Mouse (Mus musculus) forebrain, postnatal 0 days (tissue): ENCODE data around the gene Pip5k1c. TPM values are rescaled to one million over a fixed set of nuclear protein-coding genes. Genes with fewer than 3 reads are reported as not detected.

ENCODE experiments used
- ATAC-seq: fragments of 200-750 bp; cut with Nextera tagmentation; 2 replicates; pipeline ENCODE4 v1.8.0; 2017; ENCODE audit warnings: mild to moderate bottlenecking, moderate library complexity
- DNase-seq: peaks from one replicate; pipeline ENCODE4 v3.0.0-alpha.2; 2015
- H3K27ac ChIP-seq: fragments of 300-500 bp; sonication (generic); 2 replicates; pipeline ENCODE4 v1.5.1; 2014; ENCODE audit warnings: low read depth, mild to moderate bottlenecking, antibody characterized with exemption, low read length, moderate library complexity, mixed read lengths
- H3K27me3 ChIP-seq: fragments of 300-500 bp; sonication (generic); 2 replicates; pipeline ENCODE4 v1.6.1; 2014; ENCODE audit warnings: mild to moderate bottlenecking, low read length, mixed read lengths; ENCODE audit not compliant: insufficient read depth
- H3K36me3 ChIP-seq: fragments of 300-500 bp; sonication (generic); 2 replicates; pipeline ENCODE4 v1.6.1; 2014; ENCODE audit warnings: mild to moderate bottlenecking, moderate library complexity; ENCODE audit not compliant: insufficient read depth
- H3K4me1 ChIP-seq: fragments of 300-500 bp; sonication (generic); 2 replicates; pipeline ENCODE4 v1.6.1; 2014; ENCODE audit warnings: antibody characterized with exemption; ENCODE audit not compliant: insufficient read depth
- H3K4me2 ChIP-seq: fragments of 300-500 bp; sonication (generic); 2 replicates; pipeline ENCODE4 v1.6.1; 2014; ENCODE audit warnings: low read depth, mild to moderate bottlenecking, moderate library complexity
- H3K4me3 ChIP-seq: fragments of 300-500 bp; sonication (generic); 2 replicates; pipeline ENCODE4 v1.5.1; 2014; ENCODE audit warnings: low read depth, low read length, mixed read lengths
- H3K9ac ChIP-seq: fragments of 300-500 bp; sonication (generic); 2 replicates; pipeline ENCODE4 v1.6.1; 2014; ENCODE audit warnings: mild to moderate bottlenecking
- H3K9me3 ChIP-seq: fragments of 300-500 bp; sonication (generic); 2 replicates; pipeline ENCODE4 v1.6.1; 2016; ENCODE audit warnings: low read length
- CTCF ChIP-seq: sonication (generic); IDR thresholded peaks from 2 replicates; pipeline ENCODE4 v1.5.1; 2016; ENCODE audit warnings: antibody characterized with exemption, control low read depth, low read depth
- WGBS: fragments of 180-500 bp; shearing (Covaris S2); extraction: QIAGEN DNeasy Blood & Tissue Kit; methylation state at CpG from one replicate; pipeline ENCODE4 v1.1.7; 2014; 5-methylcytosine and 5-hydroxymethylcytosine counted together
- polyA plus RNA-seq: library from polyadenylated mRNA; unstranded; fragments of >200 nt; fragmentation: Nextera tagmentation; extraction: Ambion mirVana; gene quantifications from 2 replicates; pipeline ENCODE4 v1.2.1, GENCODE M21; 2015
- total RNA-seq: library from RNA; depleted of rRNA; stranded (reverse); fragments of >200 nt; gene quantifications from 2 replicates; pipeline ENCODE4 v1.2.3, GENCODE M21; 2014

Gene Pip5k1c
- total and polyA plus RNA-seq, 2 experiments from 2014 or later: 130 to 229 TPM

DNA sequence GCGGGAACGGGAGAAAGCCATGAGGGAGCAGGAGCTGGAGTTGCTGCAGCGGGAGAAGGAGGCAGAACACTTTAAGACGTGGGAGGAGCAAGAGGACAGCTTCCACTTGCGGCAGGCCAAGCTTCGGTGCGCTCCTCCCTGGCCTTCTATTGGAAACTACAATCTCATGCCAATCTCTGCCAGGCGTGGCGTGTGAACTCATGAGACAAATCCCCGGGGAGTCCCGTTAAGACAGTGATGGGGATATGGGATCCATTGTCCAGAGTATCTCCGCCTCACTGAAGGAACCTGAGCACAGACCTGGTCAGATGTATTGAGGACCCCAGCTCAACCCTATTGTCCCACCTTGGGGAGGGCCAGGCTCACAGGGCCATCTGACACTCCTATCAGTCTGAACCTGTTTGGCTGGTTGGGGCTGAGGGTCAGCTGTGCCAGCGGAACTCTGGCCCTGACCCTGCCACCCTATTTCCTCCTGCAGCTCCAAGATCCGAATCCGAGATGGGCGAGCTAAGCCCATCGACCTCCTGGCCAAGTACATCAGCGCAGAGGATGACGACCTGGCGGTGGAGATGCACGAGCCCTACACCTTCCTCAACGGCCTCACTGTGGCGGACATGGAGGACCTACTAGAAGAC, 30.5 kb downstream of the Pip5k1c start:
- Histone ChIP-seq H3K4me2 (no peak overlapping the region), H3K4me1 (0 out of 2 replicates have a peak, but pooled peaks cover 5% of the 10 kb centered on the region), H3K27me3 (no peaks in the 10 kb centered on the region), H3K27ac (no peak overlapping the region), H3K4me3 (no peak overlapping the region), H3K9ac (no peak overlapping the region), H3K36me3 (peaks cover 61% of the 10 kb centered on the region), H3K9me3 (no peaks in the 10 kb centered on the region)
- no peak for ATAC-seq
- TF ChIP-seq CTCF: no peak
- DNase-seq: no peak
- 94% methylated on average over 23 of the region's 23 CpGs for WGBS

DNA sequence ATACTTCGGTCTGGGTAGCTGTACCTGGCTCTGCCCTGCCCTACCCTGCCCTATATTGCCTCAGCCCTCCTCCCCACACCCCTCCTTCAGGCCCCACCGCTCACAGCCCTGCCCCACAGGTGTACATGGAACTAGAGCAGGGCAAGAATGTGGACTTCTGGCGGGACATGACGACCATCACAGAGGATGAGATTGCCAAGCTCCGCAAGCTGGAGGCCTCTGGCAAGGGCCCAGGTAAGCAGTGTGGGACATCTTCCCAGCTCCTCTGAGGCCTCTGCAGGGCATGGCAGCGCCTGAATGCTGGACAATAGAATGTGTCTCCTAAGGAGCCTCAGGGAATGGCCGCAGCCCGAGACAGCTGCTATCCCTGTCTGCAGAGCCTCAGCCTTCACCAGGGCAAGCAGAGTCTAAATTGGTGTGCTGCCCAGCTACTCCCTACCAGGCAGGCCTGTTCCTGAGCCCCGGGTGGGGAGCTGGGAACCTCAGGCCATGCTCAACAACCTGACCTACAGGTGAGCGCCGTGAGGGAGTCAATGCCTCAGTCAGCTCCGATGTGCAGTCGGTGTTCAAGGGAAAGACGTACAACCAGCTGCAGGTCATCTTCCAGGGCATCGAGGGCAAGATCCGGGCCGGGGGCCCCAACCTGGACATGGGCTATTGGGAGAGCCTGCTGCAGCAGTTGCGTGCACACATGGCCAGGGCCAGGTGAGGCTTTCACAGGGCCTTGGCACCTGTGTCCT, 31.2 kb downstream of the Pip5k1c start:
- ATAC-seq (no peak), DNase-seq (no peak)
- no peak overlapping the region for H3K4me3 ChIP-seq
- H3K36me3 ChIP-seq: peaks cover 54% of the 10 kb centered on the region
- no peak overlapping the region for H3K27ac ChIP-seq
- 0 out of 2 replicates have a peak, but pooled peaks cover 5% of the 10 kb centered on the region for H3K4me1 ChIP-seq
- no peak overlapping the region for H3K9ac ChIP-seq
- no peak overlapping the region for H3K4me2 ChIP-seq
- 94% methylated on average over 18 of the region's 18 CpGs for WGBS
- no peaks in the 10 kb centered on the region for H3K27me3 ChIP-seq
- no peaks in the 10 kb centered on the region for H3K9me3 ChIP-seq
- no peak for TF ChIP-seq CTCF

DNA sequence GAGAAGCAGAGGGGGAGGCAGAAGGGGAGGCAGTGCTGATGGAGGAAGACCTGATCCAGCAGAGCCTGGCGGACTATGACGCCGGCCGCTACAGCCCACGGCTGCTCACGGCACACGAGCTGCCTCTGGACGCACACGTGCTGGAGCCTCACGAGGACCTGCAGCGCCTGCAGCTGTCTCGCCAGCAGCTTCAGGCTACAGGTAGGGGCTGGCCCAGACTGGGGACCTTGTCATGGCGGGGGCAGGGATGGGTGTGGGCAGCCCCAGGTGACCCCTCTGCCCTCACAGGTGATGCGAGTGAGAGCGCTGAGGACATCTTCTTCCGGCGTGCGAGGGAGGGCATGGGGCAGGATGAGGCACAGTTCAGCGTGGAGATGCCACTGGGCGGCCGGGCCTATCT, 32.4 kb downstream of the Pip5k1c start:
- no peak overlapping the region for H3K27ac ChIP-seq
- no peaks in the 10 kb centered on the region for H3K27me3 ChIP-seq
- no peak overlapping the region for H3K4me3 ChIP-seq
- no peak for TF ChIP-seq CTCF
- no peak overlapping the region for H3K4me2 ChIP-seq
- H3K9ac ChIP-seq: no peak overlapping the region
- H3K9me3 ChIP-seq: no peaks in the 10 kb centered on the region
- peaks cover 54% of the 10 kb centered on the region for H3K36me3 ChIP-seq
- 0 out of 2 replicates have a peak, but pooled peaks cover 5% of the 10 kb centered on the region for H3K4me1 ChIP-seq
- DNase-seq (no peak), ATAC-seq (no peak)
- WGBS: 95% methylated on average over 21 of the region's 21 CpGs

DNA sequence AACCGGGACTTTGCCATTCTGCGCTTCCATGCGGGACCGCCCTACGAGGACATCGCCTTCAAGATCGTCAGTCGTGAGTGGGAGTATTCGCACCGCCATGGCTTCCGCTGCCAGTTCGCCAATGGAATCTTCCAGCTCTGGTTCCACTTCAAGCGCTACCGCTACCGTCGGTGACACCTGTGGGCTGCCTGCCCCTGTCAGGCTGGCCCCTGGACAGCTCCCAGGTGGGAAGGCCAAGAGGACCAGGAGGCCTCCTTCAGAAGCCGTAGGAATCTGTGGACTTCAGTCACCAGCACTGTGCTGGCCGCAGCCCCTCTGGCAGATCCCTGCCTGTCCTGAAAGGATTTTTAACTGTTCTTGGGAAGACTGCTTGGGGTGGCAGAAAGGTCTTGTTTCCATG, 33.0 kb downstream of the Pip5k1c start:
- TF ChIP-seq CTCF: no peak
- DNase-seq: no peak
- H3K4me2 ChIP-seq: no peak overlapping the region
- no peak overlapping the region for H3K27ac ChIP-seq
- H3K27me3 ChIP-seq: no peaks in the 10 kb centered on the region
- H3K9ac ChIP-seq: no peak overlapping the region
- 94% methylated on average over 18 of the region's 18 CpGs for WGBS
- H3K9me3 ChIP-seq: no peaks in the 10 kb centered on the region
- 0 out of 2 replicates have a peak, but pooled peaks cover 5% of the 10 kb centered on the region for H3K4me1 ChIP-seq
- no peak for ATAC-seq
- H3K36me3 ChIP-seq: peaks cover 54% of the 10 kb centered on the region
- no peak overlapping the region for H3K4me3 ChIP-seq

DNA sequence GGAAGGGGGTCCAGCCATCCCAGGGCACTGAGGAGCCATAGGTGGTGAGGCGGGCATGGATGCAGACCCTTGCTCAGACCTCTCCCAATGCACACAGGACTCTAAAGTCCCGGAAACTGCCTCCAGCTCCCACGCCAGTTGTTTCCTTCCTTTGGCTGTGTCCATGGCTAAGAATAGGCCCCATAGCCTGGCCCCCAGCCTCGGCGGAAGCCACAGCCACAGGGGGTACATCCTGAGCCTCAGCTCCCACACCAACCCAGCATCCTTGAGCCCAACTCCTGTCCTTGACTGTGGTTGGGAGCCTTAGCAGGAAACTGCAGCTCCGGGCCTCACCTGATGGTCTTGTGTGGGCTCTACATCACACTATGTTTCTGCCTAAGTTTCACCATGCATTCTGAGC, 34.1 kb downstream of the Pip5k1c start:
- H3K27ac ChIP-seq: 0 out of 2 replicates have a peak overlapping the region, but pooled peaks have one; percentile 40
- H3K27me3 ChIP-seq: no peaks in the 10 kb centered on the region
- 88% methylated on average over 6 of the region's 6 CpGs for WGBS
- H3K4me2 ChIP-seq: no peak overlapping the region
- TF ChIP-seq CTCF: no peak
- H3K4me1 ChIP-seq: 0 out of 2 replicates have a peak, but pooled peaks cover 1% of the 10 kb centered on the region
- no peak overlapping the region for H3K4me3 ChIP-seq
- ATAC-seq (no peak), DNase-seq (no peak)
- peaks cover 54% of the 10 kb centered on the region for H3K36me3 ChIP-seq
- H3K9me3 ChIP-seq: no peaks in the 10 kb centered on the region
- no peak overlapping the region for H3K9ac ChIP-seq

DNA sequence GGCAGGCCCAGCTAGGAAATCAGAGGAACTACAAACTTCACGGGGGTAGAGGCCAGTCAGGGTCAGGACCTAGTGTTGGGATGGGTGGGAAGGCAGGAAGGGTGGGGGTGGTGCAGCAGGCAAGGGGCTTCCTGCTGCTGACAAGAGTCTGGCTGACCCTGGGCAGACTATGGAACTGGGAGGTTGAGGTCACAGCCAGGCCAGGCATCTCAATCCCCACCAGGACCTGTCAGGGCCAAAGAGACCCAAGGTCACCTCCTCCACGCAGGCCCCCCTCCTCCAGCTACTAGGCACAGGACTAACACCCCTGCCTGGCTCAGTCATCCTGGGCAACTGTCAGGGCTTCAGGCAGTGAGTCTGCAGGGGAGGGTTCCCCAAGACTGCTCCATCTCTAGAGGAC, 35.2 kb downstream of the Pip5k1c start:
- Histone ChIP-seq H3K4me1 (no peaks in the 10 kb centered on the region), H3K36me3 (peaks cover 48% of the 10 kb centered on the region), H3K27ac (no peak overlapping the region), H3K9ac (no peak overlapping the region), H3K4me2 (no peak overlapping the region), H3K27me3 (no peaks in the 10 kb centered on the region), H3K9me3 (no peaks in the 10 kb centered on the region), H3K4me3 (no peak overlapping the region)
- no peak for TF ChIP-seq CTCF
- no peak for ATAC-seq
- DNase-seq: no peak
- WGBS: 63% methylated on average over 2 of the region's 2 CpGs

DNA sequence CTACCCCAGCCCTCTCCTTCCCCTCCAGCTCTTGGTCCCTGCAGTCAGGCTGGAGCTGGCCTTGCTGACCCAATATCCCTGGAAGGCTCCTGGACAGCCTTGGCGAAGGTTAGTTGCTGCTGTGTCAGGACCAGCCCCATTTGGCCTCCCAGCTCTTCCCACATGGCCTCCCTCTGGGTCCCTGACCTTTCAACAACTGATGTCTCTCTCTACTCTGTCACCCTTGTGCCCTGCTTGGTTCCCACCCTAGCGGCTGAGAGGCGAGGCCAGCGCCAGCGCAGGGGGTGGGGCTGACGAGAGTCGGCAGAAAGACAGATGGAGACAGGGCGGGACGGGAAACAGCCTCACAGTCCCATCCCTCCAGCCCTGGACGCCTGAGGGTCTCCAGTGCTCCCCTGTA, 35.6 kb downstream of the Pip5k1c start, which contains the start of gene Tbxa2r:
Gene Tbxa2r (plus strand): TSS at position 346 of the 400 bp plus-strand sequence.
- H3K9me3 ChIP-seq: no peaks in the 10 kb centered on the region
- no peaks in the 10 kb centered on the region for H3K27me3 ChIP-seq
- H3K9ac ChIP-seq: no peak within 1 kb of the TSS
- no peak within 1 kb of the TSS for H3K27ac ChIP-seq
- H3K36me3 ChIP-seq: peaks cover 44% of the 10 kb centered on the region
- no peaks in the 10 kb centered on the region for H3K4me1 ChIP-seq
- no peak within 1 kb of the TSS for H3K4me3 ChIP-seq
- 32% methylated on average over 10 of the region's 10 CpGs for WGBS
- no peak within 1 kb of the TSS for H3K4me2 ChIP-seq
- DNase-seq (no peak), ATAC-seq (no peak)
- TF ChIP-seq CTCF: no peak
